Mouse (Mus musculus): ENCODE results near the gene Olfr198. TPM values are rescaled to one million over a fixed set of nuclear protein-coding genes. Genes with fewer than 3 reads are reported as not detected.
"Not testable (repeated sequence)": the region's sequence is repeated elsewhere in the genome, so short reads cannot be mapped to it uniquely, and the experiment has no call there.

Gene Olfr198
- not detected for total RNA-seq (2021)
- long read RNA-seq, experiment 1, result 0 reads
- long read RNA-seq, experiment 2, result 0 reads

DNA sequence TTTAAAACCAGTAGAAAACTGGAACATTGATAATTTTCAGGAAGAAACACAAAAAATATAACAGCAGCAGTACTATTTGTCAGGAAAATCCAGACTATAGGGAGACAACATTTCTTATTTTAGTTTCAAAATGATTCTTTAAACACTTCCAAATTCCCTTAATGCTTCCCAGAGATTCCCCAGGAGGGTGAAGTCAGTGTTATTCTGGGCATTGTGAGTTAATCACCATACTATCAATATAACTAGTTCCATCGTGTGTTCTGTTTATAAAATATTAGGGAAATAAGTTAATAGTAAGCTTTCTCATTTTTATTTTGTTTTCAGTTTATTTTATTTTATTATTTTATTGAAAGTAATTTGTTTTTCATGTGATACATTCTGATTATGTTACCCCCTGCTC lies at the start of gene Olfr198:
Gene Olfr198, minus strand, starts transcription at position 101 of the 400 bp plus-strand sequence.
- H3K27ac ChIP-seq; H3K4me3 ChIP-seq; intact Hi-C loops (cut with DNase I); DNase-seq: not testable (repeated sequence)

DNA sequence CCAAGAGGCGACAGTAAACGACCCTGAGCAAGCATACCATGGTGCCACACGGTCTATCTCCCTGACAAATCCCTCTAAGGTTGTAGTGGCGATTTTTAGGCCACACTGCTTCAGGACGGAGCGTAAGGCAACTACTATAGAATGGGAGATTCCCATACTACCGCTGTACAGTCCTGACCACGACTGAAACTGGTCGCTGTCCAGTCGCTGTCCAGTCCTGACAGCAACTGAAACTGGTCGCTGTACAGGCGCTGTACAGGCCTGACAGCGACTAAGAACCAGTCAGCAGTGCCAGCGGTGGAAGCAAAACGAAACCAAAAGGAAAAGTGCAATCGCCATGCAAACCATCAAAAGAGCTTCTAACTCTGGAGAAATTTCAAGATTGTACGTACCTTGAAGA lies 46.4 kb upstream of the Olfr198 start:
- intact Hi-C loops (cut with DNase I), result no loop called here
- no peak overlapping the region for H3K27ac ChIP-seq
- H3K4me3 ChIP-seq, result no peak overlapping the region
- no peak for TF ChIP-seq CTCF (IDR thresholded peaks at IDR 0.05)
- no peak for DNase-seq

DNA sequence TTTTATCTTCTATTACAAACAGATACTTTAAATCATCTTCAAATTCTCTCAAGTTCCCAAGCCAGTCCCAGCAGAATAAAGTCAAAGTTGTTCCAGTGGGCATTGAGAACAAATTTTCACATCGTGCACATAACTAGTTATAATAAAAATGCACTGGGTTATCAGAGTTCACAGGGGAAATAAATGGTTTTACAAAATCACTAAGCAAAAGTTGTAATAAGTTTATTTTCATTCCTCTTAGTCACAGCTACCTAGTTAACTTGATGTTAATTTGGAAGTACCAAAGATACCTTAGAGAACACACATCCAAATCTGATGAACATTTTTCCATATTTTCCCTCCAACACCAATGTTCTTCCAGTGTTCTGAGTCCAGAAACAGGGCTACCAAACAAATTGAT lies 16.3 kb upstream of the Olfr198 start, which contains the start of gene Olfr199:
Gene Olfr199, minus strand, starts transcription at position 101 of the 400 bp plus-strand sequence.
- intact Hi-C loops (cut with DNase I), result not testable (repeated sequence)

DNA sequence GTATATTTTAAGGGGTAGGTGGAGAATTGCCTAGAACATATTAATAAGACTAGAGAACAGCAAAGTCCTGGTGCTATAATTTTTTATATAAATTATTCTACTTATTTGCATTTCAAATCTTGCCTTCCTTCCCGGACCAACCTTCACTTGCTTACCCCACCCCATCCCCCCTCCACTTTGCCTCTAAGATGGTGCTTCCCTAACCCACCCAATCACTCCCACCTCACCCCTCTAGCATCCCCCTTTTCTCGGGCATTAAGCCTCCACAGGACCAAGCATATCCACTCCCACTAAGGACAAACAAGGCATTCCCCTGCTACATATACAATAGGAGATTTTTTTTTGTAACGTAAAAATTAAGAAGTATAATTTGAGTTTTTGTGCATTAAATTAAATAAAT lies 14.5 kb upstream of the Olfr198 start:
- DNase-seq; intact Hi-C loops (cut with DNase I); H3K27ac ChIP-seq; H3K4me3 ChIP-seq: not testable (repeated sequence)

More for the DNA sequence above, 16.3 kb upstream of the Olfr198 start, which contains the start of gene Olfr199:
- H3K4me3 ChIP-seq, DNase-seq, H3K27ac ChIP-seq: not testable (repeated sequence)

DNA sequence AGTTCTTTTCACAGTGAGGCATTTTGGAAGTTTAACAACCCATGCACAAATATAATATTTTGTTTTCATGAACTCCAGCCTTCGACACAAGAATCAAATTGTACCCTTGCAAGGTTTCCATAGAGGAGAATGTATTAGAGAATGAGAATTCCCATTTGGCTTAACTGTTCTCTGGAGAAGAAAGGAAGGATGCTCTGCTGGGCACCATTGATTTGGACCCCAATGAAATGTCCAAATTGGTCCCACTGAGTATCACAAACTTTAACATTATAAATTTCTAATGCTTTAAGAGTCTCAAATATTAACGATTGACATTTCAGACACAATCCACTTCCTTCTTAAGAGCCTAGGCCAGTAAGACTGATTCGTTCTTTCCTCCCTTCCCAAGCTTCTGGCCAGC lies 33.0 kb downstream of the Olfr198 start, which contains the start of gene Olfr196:
Gene Olfr196, minus strand, starts transcription at position 101 of the 400 bp plus-strand sequence.
- no peak for DNase-seq
- Histone ChIP-seq H3K27ac (no peak within 1 kb of the TSS), H3K4me3 (no peak within 1 kb of the TSS)
- intact Hi-C loops (cut with DNase I), result no loop called here
- TF ChIP-seq CTCF (IDR thresholded peaks at IDR 0.05), result no peak

DNA sequence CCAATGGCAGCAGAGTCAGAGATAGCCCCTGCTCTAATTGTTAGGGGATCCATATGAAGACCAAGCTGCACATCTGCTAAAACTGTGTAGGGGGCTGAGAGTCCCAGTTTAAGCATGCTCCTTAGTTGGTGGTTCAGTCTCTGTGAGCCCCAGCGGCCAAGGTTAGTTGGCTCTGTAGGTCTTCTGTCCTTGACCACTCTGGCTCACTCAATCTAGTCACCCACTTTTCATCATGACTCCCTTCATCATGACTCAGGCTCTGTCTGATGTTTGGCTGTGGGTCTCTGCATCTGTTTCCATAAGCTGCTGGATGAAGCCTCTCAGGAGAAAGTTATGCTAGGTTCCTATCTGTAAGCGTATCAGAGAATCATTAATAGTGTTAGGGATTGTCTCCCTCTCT lies 51.3 kb downstream of the Olfr198 start:
- no peak overlapping the region for H3K27ac ChIP-seq
- H3K4me3 ChIP-seq, result no peak overlapping the region
- intact Hi-C loops (cut with DNase I), result no loop called here
- no peak for DNase-seq
- no peak for TF ChIP-seq CTCF (IDR thresholded peaks at IDR 0.05)

Other genes with a start within 250 kb of the Olfr198 start
- not detected for gene Olfr183, start 208.2 kb downstream of the Olfr198 start, total RNA-seq (2021)
- not detected for gene Olfr186, start 173.2 kb downstream of the Olfr198 start, total RNA-seq (2021)
- not detected for gene Olfr187, start 163.8 kb downstream of the Olfr198 start, total RNA-seq (2021)
- not detected for gene Olfr190, start 125.5 kb downstream of the Olfr198 start, total RNA-seq (2021)
- gene Olfr191, start 113.7 kb downstream of the Olfr198 start, total RNA-seq (2021), result not detected
- gene Olfr193, start 91.7 kb downstream of the Olfr198 start, total RNA-seq (2021), result not detected
- gene Olfr194, start 82.5 kb downstream of the Olfr198 start, total RNA-seq (2021), result not detected
- gene Olfr195, start 56.5 kb downstream of the Olfr198 start, total RNA-seq (2021), result not detected
- not detected for gene Olfr196, start 33.1 kb downstream of the Olfr198 start, total RNA-seq (2021)
- gene Olfr199, start 16.2 kb upstream of the Olfr198 start, total RNA-seq (2021), result not detected
- not detected for gene Olfr201, start 69.1 kb upstream of the Olfr198 start, total RNA-seq (2021)
- not detected for gene Olfr202, start 83.3 kb upstream of the Olfr198 start, total RNA-seq (2021)
- gene Olfr203, start 95.3 kb upstream of the Olfr198 start, total RNA-seq (2021), result not detected
- gene Olfr204, start 114.7 kb upstream of the Olfr198 start, total RNA-seq (2021), result not detected
- not detected for gene Olfr205, start 127.6 kb upstream of the Olfr198 start, total RNA-seq (2021)
- not detected for gene Olfr206, start 145.7 kb upstream of the Olfr198 start, total RNA-seq (2021)
- gene Olfr209, start 160.5 kb upstream of the Olfr198 start, total RNA-seq (2021), result not detected
- gene Gabrr3, start 203.8 kb upstream of the Olfr198 start, total RNA-seq (2021), result not detected